Mouse (Mus musculus) cortical plate, adult 2 months (tissue): ENCODE measurements around the gene Smg6.

Experiments used
- CTCF ChIP-seq: fragments of 200-500 bp; IDR thresholded peaks from 2 replicates; pipeline ENCODE4 v1.5.1; 2011; ENCODE audit warnings: mild to moderate bottlenecking, control low read depth, low read length; ENCODE audit not compliant: insufficient read depth; ENCODE audit errors: extremely low read depth
- POLR2A ChIP-seq: fragments of 200-500 bp; IDR thresholded peaks from 2 replicates; pipeline ENCODE4 v1.6.1; 2011; ENCODE audit warnings: mild to moderate bottlenecking, low read length, control low read depth; ENCODE audit not compliant: insufficient read depth; ENCODE audit errors: extremely low read depth

DNA sequence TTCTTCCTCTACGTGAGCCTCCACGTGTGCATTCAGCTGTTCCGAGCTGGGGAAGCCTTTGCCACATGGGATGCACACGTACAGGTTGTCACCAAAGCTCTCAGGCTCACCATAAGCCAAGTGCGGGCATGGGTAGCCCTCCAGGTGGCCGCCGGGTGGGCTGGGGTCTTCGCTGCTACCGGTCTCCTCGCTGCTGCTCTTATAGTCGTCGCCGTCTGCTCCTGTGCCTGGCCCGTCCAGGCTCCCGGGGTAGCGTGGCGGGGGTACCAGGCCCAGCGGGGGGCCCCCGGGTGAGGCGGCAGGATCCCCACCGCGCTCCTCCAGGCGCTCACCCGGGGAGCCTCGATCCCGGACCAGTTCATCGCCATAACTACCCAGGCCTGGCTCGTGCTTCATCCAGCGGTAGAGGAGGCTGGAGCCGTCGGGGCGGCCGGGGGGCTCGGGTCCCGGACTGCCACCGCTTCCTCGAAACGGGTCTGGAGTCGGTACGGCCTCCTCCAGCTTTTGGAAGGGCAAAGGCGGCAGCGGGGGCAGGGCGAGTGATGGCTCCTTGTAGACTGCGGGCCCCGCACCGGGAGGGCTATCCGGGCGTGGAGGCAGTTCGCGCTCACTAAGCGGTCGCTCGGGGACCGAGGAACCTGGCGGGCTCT is 240.7 kb downstream of the Smg6 start:
- TF ChIP-seq CTCF = no peak
- TF ChIP-seq POLR2A = no peak
